Mouse (Mus musculus) yolk sac, embryonic 10.5 days (tissue): ENCODE measurements around the gene Dnase2a.
A peak's percentile ranks its signal among the peaks of the same experiment; 100 is the strongest.
"Not testable (repeated sequence)": the region's sequence is repeated elsewhere in the genome, so short reads cannot be mapped to it uniquely, and the experiment has no call there.

Experiments
- DNase-seq: peaks from one replicate; pipeline ENCODE4 v3.0.0-alpha.2; 2017; ENCODE audit warnings: low spot score

Dnase2a gene

DNA sequence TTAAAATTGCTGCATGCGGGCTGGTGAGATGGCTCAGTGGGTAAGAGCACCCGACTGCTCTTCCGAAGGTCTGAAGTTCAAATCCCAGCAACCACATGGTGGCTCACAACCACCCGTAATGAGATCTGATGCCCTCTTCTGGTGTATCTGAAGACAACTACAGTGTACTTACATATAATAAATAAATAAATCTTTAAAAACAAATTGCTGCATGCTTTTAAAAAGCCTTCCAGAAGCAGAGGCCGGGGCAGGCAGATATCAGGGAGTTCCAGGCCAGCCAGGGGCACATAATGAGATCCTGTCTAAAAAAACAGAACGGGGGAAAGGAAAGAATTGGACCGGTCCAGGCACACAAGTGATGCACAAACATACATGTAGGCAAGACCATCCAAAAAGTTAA, 381 bp upstream of the Dnase2a start:
- DNase-seq = not testable (repeated sequence)

- DNase-seq = no peak
Observed at GRCm38 (mm10) chr8:84909162-84909767, 905 bp downstream of the Dnase2a start.

- no peak for DNase-seq
Observed at GRCm38 (mm10) chr8:84909949-84910348, 1.6 kb downstream of the Dnase2a start.

DNA sequence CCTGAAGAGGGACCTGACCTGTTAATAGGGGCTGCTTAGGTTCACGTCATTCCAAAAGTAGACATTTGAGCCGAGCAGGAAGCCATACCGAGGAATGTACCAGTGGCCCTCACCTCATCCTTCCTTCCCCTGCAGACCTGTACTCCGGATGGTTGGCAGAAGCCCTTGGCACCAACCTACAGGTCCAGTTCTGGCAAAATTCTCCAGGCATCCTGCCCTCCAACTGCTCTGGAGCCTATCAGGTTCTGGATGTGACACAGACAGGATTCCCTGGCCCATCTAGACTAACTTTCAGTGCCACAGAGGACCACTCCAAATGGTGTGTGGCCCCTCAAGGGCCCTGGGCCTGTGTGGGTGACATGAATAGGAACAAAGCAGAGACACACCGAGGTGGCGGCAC, 2.2 kb downstream of the Dnase2a start:
- DNase-seq = no peak

GRCm38 (mm10) chr8:84911854-84912253, 3.5 kb downstream of the Dnase2a start:
- no peak for DNase-seq

GRCm38 (mm10) chr8:84912391-84912790, 4.0 kb downstream of the Dnase2a start:
- DNase-seq = no peak

GRCm38 (mm10) chr8:84912895-84913501, 4.6 kb downstream of the Dnase2a start:
- peak; percentile 78 for DNase-seq

GRCm38 (mm10) chr8:84913502-84913900, 5.1 kb downstream of the Dnase2a start:
- DNase-seq = no peak

GRCm38 (mm10) chr8:84913960-84914359, 5.6 kb downstream of the Dnase2a start:
- peak; percentile 36 for DNase-seq

DNA sequence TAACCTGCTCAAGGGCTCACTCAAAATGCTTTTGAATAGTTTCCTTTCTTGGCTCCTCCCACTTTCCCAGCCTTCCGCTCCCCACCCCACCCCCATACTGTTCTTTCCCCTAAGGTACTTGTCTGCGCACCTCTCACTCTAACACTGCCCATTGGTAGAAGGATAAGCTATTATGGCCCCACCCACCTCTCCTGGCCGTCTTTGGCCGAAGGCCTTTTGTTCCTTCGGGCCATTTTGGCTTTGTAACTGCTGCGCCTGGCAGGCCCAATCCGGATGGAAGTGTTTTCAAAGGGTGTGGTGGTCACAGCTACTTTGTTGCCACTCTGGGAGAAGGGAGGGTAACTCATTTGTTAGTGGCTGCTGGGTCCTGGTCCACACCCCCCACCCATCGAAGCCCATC, 6.9 kb downstream of the Dnase2a start:
- DNase-seq = no peak

- DNase-seq = no peak
Observed at GRCm38 (mm10) chr8:84917781-84918180, 9.4 kb downstream of the Dnase2a start.

GRCm38 (mm10) chr8:84918646-84919045, 10.3 kb downstream of the Dnase2a start:
- DNase-seq = no peak

GRCm38 (mm10) chr8:84921596-84921995, 13.2 kb downstream of the Dnase2a start:
- no peak for DNase-seq

- DNase-seq = no peak
Observed at GRCm38 (mm10) chr8:84925557-84925956, 17.2 kb downstream of the Dnase2a start.

- DNase-seq = no peak
Observed at GRCm38 (mm10) chr8:84927513-84927912, 19.2 kb downstream of the Dnase2a start.

- peak; percentile 52 for DNase-seq
Observed at GRCm38 (mm10) chr8:84928456-84929306, 20.3 kb downstream of the Dnase2a start.

- no peak for DNase-seq
Observed at GRCm38 (mm10) chr8:84930582-84930981, 22.2 kb downstream of the Dnase2a start.

DNA sequence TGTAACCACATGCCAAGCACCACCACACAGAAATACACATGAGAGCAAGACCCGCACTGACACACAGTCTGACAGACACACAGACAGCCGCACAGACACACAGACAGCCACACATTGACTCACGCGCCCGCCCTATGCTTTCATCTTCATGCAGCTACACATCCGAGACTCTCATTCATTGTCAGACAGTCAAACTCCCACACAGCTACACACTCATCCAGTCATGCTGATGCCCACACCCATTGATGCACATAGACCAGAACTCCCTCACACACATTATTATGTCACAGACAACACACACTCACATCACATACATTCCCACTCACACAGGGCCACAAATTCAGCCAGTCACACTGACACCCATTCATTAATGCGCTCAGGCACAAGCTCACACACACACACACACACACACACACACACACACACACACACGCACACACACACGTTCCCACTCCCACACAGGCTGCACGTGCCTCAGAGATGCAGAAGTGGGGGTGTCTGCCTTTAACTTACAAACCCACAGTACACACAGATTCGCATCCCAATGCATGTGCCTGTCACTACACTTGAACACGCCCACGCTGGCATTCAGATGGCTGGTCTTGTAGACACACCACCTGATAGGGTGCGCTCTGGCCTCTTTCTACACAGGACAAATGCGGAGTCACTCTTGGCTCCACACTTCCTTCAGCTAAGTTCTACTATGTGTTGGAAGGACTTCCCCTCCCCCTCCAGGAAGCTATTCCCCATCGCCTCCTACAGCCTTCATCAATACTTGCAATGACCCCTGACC, 25.6 kb downstream of the Dnase2a start:
- DNase-seq = no peak

DNA sequence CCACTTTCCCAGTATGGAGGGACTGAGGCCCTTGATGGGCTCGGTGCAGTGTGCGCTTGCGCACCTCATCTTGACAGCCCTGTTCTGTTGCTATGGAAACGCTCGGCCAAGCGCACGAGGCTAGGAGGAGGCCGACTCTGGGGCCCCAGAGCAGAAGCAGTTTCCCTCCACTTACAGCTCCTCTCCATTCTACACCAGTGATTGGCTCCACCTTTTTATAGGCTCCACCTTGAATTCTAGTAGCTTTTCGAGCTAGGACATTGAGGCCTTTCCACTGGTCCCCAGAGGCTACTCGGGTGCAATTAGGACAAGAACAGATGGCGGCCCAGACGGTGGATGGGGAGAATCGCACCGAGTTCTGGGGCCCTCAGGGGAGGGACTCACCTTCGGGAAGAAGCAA, 26.5 kb downstream of the Dnase2a start:
- no peak for DNase-seq

DNA sequence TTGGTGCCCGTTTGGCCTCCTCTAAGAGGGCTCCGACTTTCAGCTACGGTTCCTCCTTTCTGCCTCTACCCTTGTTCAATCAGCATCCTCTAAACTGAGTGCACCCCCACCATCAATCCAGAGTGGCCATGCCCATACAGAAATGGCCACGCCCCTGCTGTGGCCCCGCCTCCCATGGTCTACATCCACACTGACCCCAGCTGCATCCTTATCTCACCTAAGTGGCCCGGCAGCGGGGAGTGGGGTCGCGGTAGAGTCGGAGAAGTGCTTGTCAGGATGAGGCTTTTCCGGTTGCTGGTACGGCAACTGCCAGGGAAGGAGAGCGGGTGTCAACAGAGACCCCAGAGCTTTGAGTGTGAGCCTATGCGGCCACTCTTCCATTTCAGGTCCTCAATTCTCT, 27.1 kb downstream of the Dnase2a start:
- no peak for DNase-seq

GRCm38 (mm10) chr8:84936041-84936961, 27.9 kb downstream of the Dnase2a start:
- DNase-seq = no peak
